Mouse (Mus musculus) cerebellum, adult (tissue): ENCODE results near the gene Tmem95.
A peak's percentile ranks its signal among the peaks of the same experiment; 100 is the strongest.

Experiments
- ATAC-seq: cut with Nextera tagmentation; 2 replicates; pipeline ENCODE4 v1.9.2; 2017; ENCODE audit warnings: mild to moderate bottlenecking, moderate library complexity, mixed read lengths; ENCODE audit not compliant: insufficient number of reproducible peaks, low FRiP score, low TSS enrichment

Gene Tmem95

GRCm38 (mm10) chr11:69911701-69912100, 33.9 kb upstream of the Tmem95 start:
- ATAC-seq: no peak

DNA sequence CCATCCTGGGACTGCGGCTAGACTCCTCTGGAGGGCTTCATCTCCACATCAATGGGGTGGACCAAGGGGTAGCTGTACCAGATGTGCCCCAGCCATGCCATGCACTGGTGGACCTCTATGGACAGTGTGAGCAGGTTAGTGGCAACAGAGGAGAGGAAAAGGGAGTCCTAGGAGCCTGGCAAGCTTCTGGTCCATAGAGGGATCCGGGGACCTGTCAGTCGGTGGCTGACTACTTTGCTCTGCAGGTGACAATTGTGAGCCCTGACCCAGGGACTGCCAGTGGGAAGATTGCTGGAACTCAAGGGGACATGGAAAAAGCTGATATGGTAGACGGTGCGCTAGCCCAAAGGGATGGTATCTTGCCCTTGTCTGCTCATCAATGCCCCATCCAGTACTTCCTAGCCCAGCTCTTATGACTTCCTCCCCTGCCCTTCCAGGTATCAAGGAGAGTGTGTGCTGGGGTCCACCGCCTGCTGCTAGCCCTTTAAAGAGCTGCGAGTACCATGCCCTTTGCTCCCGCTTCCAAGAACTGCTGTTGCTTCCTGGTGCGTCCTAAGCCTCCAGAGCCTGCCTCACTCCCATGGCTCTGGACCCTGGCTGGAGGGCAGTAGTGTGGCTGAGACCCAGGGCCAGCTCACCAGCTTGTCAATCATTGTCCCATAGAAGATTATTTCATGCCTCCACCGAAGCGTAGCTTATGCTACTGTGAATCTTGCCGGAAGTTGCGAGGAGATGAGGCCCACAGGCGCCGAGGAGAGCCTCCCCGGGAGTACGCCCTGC, 33.2 kb upstream of the Tmem95 start:
- ATAC-seq: no peak

DNA sequence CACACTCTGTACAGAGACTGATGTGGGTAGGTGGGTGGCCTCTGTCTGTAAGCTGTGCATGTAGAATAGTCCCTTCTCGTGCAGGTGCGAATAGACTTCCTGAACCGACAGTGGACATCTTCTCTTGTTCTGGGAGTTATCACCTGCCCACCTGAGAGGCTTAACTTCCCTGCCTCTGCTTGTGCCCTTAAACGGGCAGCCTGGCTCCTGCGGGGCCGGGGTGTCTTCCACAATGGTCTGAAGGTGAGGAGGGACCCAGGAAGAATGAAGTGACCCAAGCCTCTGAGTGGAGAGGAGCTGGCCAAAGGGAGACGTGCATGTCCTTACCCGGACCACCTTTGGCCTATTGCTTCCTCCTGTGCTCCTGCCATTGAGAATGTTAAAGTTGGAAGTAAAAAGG, 32.4 kb upstream of the Tmem95 start:
- ATAC-seq: no peak

DNA sequence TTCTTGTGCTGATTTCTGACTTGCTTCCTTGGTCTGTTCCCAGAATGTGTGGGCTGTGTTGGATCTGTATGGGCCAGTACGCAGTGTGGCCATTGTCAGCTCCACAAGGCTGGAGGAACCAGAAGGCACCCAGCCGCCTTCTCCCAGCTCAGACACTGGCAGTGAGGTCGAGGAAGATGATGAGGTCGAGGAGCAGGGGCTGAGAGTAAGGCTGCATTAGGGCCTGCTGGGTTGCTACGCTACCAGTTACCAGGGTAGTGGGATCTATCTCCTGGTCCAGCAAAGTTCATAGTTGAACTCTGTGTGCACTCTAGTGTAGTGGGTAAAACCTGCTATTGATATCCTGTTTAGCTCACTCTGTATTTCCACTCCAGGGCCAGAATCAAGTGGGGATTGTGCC, 31.4 kb upstream of the Tmem95 start:
- no peak for ATAC-seq

DNA sequence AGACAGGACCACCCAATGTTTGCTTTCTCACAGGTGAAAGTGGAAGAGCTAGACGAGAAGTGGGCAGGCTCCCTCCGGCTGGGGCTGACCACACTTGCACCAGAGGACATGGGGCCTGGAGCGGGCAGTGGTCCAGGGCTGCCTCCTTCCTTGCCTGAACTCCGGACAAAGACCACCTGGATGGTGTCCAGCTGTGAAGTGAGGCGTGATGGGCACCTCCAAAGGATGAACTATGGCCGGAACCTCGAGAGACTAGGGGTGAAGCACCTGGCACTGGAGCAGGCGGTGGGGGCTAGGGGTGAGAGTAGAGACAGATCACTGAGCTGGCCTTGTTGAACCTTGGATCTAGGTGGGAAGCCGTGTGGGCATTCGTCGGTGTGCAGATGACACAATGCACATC, 30.8 kb upstream of the Tmem95 start:
- no peak for ATAC-seq

- no peak for ATAC-seq
Measured at GRCm38 (mm10) chr11:69904311-69904710, 26.5 kb upstream of the Tmem95 start.

GRCm38 (mm10) chr11:69902972-69903371, 25.2 kb upstream of the Tmem95 start:
- no peak for ATAC-seq

GRCm38 (mm10) chr11:69901993-69902392, 24.2 kb upstream of the Tmem95 start:
- ATAC-seq: no peak

GRCm38 (mm10) chr11:69901406-69901846, 23.6 kb upstream of the Tmem95 start:
- peak; percentile 51; the same call in 1 of the 2 replicates for ATAC-seq

DNA sequence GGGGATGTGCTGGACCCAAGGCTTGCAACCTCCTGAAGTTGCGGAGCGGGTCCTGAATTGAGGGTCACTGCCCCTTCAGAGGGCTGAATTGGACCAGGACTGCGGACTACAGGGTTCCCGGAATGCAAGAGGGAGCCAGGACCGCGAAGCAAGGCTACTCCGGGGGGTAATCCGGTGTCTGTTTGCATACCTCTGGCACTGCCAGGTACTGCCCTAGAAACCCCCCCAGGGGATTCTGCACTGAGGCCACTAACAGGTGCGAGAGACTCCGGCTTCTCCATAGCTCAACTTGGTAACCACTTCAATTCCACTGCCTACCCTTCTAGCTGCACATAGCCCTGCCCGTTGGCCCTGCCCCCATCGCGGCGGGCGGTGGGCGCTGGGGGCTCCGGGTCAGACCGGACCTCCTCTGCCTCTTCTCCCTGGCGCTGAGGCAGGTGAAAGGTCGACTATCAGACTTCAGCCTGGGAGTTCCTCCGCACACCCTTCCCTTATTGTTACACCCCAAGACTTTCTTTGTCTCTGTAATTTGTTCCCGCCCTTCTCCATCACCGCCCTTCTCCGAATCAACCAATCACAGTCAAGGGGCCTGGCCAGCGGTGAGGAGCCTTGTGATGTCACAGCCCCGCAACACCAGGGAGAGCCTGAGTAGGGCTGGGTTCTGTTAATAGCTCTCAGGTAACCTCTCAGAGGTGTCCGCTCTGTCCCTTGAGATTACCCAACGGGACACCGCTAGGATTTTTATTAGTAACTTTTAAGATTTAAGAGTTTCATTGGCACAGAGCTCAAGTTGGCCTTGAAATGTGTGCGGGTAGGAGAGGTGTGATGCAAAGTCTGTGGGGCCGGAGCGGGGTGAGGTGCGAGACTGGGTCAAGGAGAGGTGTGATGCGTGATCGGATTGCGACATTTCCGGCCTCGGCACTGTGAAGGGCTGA, 22.9 kb upstream of the Tmem95 start, which contains the start of the genes 2810408A11Rik and Neurl4:
Gene 2810408A11Rik, minus strand, starts transcription at position 517 of the 935 bp plus-strand sequence.
Gene Neurl4, plus strand, starts transcription at position 602 of the 935 bp plus-strand sequence.
- ATAC-seq: peak; percentile 94

GRCm38 (mm10) chr11:69899870-69900269, 22.1 kb upstream of the Tmem95 start:
- ATAC-seq: no peak

DNA sequence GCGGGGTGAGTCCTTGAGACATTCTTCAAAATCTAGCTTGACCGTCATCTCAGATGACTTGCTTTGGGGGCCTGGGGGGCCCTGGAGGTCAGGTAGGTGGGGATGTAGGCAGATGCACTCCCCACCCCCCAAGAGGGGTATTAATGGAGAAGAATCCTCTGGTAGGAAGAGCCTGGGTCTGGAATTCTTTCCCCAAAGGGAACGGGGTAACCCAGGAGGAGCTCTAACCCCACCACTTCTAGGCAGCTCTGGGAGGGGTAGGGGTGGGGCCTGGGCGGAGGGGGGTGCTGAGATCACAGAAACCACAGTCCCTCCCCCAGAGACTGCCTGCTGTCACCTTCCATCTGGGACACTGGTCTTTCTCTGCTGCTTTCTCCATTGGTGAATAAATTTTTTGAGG, 17.5 kb upstream of the Tmem95 start, which contains the start of gene Acap1:
Gene Acap1, minus strand, starts transcription at position 249 of the 400 bp plus-strand sequence.
- no peak for ATAC-seq

DNA sequence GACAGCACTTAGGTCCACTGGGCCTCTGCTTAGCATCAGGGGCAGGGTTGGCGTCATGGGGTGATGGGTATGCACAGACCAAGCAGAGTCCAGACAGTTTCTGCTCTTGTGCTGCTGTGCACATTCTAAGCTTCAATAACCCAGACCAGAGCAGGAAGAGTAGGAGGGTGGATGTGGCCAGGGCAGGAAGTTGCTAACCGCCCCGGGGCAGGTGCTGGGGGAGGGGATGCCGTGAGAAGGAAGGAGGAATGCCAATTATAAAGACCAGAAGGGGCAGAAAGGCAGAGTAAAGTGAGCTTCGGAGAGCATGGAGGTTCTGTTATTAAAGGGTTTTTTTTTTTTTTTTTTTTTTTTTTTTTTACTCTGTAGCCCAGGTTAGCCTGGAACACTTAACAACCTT, 16.9 kb upstream of the Tmem95 start:
- ATAC-seq: no peak

DNA sequence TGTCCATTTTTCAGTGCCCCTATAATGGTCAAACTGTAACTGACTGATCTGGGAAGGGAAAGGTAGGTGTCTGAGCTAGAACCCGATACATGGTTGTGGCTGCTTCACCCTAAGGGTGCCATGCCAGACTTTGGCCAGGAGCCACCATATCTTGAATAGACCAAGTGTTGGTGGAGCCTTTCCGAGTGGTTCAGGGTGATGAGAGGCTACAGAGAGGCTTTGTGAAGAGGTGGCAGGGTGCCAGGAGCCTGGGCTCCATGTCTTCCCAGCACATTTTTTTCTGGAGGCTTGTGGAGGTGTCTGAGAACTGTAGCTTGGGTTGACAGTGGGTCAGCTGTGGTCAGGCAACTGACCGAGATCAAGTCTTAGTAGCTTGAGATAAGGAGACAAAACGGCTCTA, 13.7 kb upstream of the Tmem95 start:
- no peak for ATAC-seq

DNA sequence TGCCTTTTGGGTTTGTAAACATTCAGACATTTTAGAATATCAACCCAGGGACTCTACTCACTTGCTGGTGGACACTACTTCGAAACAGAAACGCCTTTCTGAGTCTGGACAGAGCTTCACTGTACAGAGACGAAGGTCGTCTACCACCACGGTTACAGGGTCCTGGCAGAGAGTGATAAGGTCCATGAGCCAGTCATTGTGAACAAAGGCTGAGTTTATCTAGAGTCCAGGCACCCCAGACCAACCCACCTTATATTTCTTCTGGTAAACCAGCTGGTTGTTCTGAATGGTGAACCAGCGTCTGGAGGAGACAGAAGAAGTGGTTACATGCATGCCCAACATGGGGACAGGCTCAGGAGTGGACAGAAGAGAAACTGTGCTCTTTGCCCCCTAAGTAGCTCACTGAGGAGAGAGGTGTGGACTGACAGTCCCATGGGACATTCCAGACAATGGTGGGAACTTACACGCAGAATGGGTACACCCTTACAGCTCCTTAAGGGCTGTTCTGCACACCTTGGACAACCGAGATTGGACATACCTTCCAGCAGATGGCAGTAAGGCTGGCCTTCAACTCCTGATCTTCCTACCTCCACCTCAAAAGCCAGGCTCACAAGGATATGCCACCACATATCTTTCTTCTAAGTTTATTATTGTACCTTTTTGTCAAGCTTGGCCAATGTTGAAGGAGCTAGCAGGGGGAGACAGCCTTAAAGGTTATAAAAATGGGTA, 9.3 kb upstream of the Tmem95 start:
- ATAC-seq: no peak

DNA sequence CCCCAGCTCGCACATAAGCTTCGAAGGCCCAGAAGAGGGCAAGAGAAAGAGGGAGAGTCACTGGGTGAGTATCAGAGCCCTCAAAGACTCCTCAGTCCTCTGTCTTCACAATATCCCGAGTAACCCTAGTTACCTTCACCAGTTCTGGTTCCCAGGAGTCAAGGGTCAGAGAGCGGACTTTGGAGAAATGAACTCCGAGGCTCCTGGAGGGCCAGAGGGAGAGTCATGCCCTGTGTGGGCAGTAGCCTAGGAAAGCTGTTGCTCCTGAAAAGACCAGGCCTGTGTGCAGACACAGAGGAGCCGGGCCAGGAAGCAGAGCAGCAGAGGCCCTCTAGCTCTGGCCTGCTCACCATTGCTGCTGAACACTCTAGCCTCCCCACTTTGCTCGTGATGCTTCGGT, 6.8 kb upstream of the Tmem95 start:
- ATAC-seq: no peak

GRCm38 (mm10) chr11:69884240-69884639, 6.4 kb upstream of the Tmem95 start:
- ATAC-seq: no peak

DNA sequence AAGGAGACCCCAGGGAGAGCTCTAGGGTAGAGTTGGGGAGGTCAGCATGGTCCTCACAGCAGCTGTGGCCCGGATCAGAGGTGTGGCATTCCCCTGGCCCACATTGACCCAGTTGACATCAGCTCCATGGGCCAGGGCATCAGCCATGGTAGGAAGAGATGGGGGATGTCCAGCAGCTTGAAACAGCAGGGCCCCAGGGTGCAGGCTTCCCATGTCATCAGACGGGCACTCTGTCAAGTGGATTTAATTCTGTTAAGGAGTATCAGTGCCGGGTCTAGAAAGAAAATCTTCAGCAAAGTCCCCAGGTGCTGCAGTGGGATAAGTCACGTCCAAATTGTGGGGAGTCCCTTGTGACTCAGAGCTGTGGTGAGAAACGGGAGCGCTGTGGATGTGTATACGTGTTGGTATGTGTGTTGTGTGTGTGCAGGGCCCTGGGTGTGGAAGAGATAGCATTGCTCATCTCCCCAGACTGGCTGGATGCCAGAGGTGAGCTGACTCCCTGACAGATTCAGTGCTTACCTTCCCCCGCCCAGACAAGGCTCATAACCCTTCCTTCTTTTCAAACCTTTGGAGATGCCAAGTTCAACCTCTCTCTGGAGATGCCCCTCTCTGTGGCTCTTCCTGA, 5.8 kb upstream of the Tmem95 start:
- ATAC-seq: no peak

DNA sequence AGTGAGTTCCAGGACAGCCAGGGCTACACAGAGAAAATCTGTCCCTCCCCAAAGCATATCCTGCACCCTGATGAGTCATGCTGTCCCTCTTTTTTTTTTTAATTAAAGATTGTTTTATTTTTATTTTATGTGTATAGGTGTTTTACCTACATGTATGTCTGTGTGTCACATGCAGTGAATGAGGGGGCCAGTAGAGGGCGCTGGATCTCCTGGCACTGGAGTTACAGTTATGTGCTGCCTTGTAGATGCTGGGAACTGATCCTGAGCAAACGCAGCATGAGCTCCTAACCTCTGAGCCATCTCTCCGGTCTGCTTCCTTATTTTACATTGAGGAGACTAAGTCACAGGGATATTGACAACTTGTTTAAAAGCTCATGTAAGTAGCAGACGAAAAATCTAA, 5.2 kb upstream of the Tmem95 start:
- no peak for ATAC-seq
